Mouse (Mus musculus): Measurements from ENCODE around the gene Sgf29. TPM values are rescaled to one million over a fixed set of nuclear protein-coding genes. Genes with fewer than 3 reads are reported as not detected.

Gene Sgf29
- polyA plus RNA-seq, 1 experiment = 31.4 TPM

DNA sequence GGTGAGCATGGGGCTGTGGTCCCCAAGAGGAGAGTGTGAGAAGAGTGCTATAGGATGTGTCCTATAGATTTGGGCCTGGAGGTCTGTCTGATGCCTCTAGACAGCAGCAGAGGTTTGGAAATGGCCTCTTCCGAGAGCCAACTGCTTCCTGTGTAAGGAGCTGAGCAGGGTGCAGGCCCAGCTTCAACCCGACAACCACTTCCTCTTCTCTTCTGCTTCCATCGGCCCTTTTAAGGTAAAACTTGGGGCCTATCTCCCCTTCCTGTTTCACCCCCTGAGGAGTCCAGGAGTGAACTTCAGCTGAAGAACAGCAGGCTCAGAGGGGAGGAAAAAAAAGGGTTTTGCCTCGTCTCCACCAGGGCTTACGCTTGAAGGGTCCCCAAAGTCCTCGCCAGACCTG lies 53.2 kb downstream of the Sgf29 start:
- peak; percentile 74 to 75 for DNase-seq (ENCODE audit: low read depth in 1 of 2, low spot score in 2 of 2)
- H3K4me1 ChIP-seq (ENCODE audit: control insufficient read depth, insufficient read depth, insufficient read length) = peaks cover 22% of the 10 kb centered on the region
- TF ChIP-seq CTCF (IDR thresholded peaks at IDR 0.05; ENCODE audit: extremely low read depth, insufficient read depth, insufficient read length, insufficient replicate concordance) (no peak), POLR2A (IDR thresholded peaks at IDR 0.05; ENCODE audit: low read depth, low read length) (peak; percentile 62; the same call in 1 of the 2 replicates)
- H3K27me3 ChIP-seq (ENCODE audit: control insufficient read depth, insufficient read depth, low read length) = no peaks in the 10 kb centered on the region
- H3K4me3 ChIP-seq (ENCODE audit: extremely low read depth, insufficient read depth, insufficient read length) = peak overlapping the region; percentile 83
- WGBS = 15% methylated on average over 6 of the region's 6 CpGs
- H3K36me3 ChIP-seq (ENCODE audit: control insufficient read depth, insufficient read depth, low read length) = peaks cover 46% of the 10 kb centered on the region
- H3K27ac ChIP-seq (ENCODE audit: insufficient read depth, low read length) = peak overlapping the region; percentile 100

DNA sequence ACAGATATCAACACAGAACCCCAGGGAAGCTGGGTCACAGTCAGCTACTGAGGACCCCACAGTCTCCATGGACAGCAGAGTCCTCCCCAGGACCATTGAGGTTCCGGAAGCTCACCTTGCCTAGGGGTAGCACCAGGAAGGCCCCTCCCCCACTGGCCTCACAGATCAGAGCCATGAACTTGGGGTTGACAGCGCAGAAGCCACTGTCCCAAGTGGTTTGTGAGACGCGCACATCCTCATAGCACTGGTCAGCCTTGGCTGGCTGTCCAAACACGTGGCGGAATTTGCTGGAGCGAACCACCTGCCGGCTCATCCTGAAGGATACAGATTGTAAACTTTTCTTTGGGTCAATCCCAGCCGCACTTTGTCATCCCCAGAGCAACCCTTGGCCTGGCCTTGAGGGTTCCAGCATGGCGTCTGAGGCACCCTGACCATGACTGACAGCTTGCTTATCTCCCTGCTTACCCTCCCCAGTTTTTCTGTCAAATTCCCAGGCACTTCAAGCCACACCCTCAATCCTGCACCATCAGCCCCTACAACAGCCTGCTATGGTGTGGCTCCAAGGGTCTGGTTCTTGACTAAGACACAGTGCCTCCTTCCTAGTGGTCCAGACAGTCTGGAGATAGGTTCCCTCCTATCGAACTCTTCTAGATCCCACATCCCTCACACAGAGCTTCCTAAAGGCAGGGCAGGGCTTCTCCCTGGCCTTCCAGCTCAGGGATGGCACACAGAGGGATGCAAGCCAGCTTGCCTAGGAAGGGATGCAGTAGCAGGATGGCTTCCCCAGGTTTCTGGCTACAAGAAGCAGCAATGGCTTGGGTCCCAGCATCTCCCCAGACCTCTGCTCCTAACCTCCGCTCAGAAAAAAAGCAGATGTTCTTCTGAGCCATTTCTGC lies 54.0 kb downstream of the Sgf29 start:
- Histone ChIP-seq H3K27me3 (ENCODE audit: control insufficient read depth, insufficient read depth, low read length) (no peaks in the 10 kb centered on the region), H3K4me1 (ENCODE audit: control insufficient read depth, insufficient read depth, insufficient read length) (peaks cover 26% of the 10 kb centered on the region), H3K27ac (ENCODE audit: insufficient read depth, low read length) (peak overlapping the region; percentile 100), H3K4me3 (ENCODE audit: extremely low read depth, insufficient read depth, insufficient read length) (peak overlapping the region; percentile 83), H3K36me3 (ENCODE audit: control insufficient read depth, insufficient read depth, low read length) (peaks cover 46% of the 10 kb centered on the region)
- TF ChIP-seq POLR2A (IDR thresholded peaks at IDR 0.05; ENCODE audit: low read depth, low read length) (peak; percentile 77), CTCF (IDR thresholded peaks at IDR 0.05; ENCODE audit: extremely low read depth, insufficient read depth, insufficient read length, insufficient replicate concordance) (no peak)
- DNase-seq (ENCODE audit: low read depth in 1 of 2, low spot score in 2 of 2) = peak in 1 of 2 experiments; percentile 75
- WGBS = 13% methylated on average over 12 of the region's 12 CpGs

DNA sequence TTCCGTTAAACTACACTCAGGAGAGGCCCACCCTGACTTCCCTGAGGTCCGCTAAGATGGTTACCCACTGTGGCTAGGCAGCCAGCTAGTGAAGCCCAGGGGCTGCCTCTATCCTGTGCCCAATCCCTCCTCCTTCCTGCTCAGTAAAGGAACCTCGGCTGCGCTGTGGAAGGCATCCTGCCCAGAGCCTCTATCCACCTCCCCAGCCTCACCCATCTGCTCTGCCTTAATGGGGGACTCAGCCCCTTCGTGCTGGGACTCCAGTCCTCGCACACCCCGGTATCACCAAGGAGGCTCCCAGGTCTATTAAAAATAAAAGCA lies 54.6 kb downstream of the Sgf29 start:
- Histone ChIP-seq H3K27ac (ENCODE audit: insufficient read depth, low read length) (peak overlapping the region; percentile 100), H3K4me3 (ENCODE audit: extremely low read depth, insufficient read depth, insufficient read length) (peak overlapping the region; percentile 83), H3K4me1 (ENCODE audit: control insufficient read depth, insufficient read depth, insufficient read length) (peaks cover 31% of the 10 kb centered on the region), H3K36me3 (ENCODE audit: control insufficient read depth, insufficient read depth, low read length) (peaks cover 44% of the 10 kb centered on the region), H3K27me3 (ENCODE audit: control insufficient read depth, insufficient read depth, low read length) (no peaks in the 10 kb centered on the region)
- 0% methylated on average over 7 of the region's 7 CpGs for WGBS
- TF ChIP-seq CTCF (IDR thresholded peaks at IDR 0.05; ENCODE audit: extremely low read depth, insufficient read depth, insufficient read length, insufficient replicate concordance) (no peak), POLR2A (IDR thresholded peaks at IDR 0.05; ENCODE audit: low read depth, low read length) (no peak)
- DNase-seq (ENCODE audit: low read depth in 1 of 2, low spot score in 2 of 2) = no peak

DNA sequence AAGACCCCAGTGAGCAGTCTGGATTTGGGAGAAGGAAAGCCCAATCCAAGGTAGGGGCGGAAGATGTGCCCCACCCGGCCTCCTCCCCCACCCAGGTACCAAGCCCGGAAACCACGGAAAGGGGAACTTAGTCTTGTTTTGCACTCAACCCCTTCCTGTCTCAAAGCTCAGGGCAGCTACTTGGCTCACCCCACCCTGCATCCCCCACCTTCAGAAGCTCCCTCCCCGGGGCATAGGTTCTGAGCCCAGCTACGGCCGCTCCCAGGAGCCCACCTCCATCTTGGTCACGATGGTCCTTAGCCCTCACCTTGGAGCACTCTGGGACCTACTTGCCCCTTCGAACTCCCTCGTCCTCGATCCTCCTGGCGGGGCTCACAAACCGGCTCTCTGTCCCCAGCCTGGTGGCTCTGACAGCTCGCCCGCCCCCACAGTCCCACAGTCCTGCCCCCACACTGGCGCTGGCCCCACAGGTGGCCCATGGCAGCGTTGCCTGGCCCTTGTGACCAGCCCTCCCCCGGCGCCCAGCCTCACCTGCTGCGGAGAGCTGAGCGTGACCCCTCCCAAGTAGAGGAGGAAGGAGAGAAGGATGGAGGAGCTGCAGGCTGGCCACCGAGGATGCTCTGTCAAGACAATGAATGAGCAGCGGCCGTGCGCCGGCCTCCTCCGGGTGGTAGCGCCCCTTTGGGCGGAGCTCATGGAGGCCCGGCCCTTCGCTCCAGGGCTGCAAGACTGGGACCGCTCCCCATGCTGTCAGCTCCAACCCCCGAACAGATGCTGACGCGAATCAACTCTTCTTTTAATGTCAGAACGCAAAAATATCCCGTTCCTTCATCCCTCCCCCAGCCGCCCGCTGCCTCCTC lies 55.2 kb downstream of the Sgf29 start:
- peaks cover 33% of the 10 kb centered on the region for H3K4me1 ChIP-seq (ENCODE audit: control insufficient read depth, insufficient read depth, insufficient read length)

DNA sequence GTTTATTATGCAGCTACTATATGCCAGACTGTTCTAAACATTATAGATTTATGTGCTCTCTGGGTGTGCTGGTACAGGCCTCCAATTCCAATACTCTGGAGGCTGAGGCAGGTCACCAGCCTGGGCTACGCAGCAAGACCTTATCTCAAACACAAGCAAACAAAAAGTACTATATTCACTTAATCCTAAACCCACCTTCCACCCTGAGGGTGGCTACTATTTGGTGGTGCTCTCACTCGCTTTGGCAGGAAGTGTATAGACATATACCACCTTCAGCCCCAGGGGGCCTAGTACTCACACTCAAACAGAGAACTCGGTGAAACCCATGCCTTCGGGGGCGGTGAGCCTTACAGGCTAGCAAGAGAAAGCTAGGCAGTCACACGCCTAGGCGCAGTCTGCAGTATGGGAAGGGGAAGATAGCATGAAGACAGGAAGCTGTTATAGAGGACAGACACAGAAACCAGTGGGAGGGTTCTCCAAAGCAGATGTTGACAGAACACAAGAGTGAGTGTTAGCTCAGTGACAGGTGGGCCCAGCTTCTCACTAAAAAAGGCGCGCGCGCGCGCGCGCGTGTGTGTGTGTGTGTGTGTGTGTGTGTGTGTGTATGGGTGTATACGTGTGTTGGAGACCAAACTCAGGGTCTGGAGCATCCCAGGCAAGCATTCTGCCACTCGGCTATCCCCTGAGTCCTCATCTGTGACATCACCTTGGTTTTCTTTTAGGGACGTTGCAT lies 58.5 kb downstream of the Sgf29 start, which contains the start of gene Coro1a:
Gene Coro1a (minus strand): TSS at position 346 of the 733 bp plus-strand sequence.
- no peaks in the 10 kb centered on the region for H3K27me3 ChIP-seq (ENCODE audit: control insufficient read depth, insufficient read depth, low read length)
- peaks cover 11% of the 10 kb centered on the region for H3K36me3 ChIP-seq (ENCODE audit: control insufficient read depth, insufficient read depth, low read length)
- peaks cover 21% of the 10 kb centered on the region for H3K4me1 ChIP-seq (ENCODE audit: control insufficient read depth, insufficient read depth, insufficient read length)
- WGBS = 28% methylated on average over 19 of the region's 19 CpGs
- DNase-seq (ENCODE audit: low read depth in 1 of 2, low spot score in 2 of 2) = peak; percentile 67 to 73
- no peak within 1 kb of the TSS for H3K4me3 ChIP-seq (ENCODE audit: extremely low read depth, insufficient read depth, insufficient read length)
- H3K27ac ChIP-seq (ENCODE audit: insufficient read depth, low read length) = peak within 1 kb of the TSS; percentile 87
- no peak; the same call in 1 of the 2 replicates for TF ChIP-seq POLR2A (IDR thresholded peaks at IDR 0.05; ENCODE audit: low read depth, low read length)
- TF ChIP-seq CTCF (IDR thresholded peaks at IDR 0.05; ENCODE audit: extremely low read depth, insufficient read depth, insufficient read length, insufficient replicate concordance) = no peak

More for the DNA sequence above, 55.2 kb downstream of the Sgf29 start:
- peak; percentile 82 to 94 for DNase-seq (ENCODE audit: low read depth in 1 of 2, low spot score in 2 of 2)
- H3K36me3 ChIP-seq (ENCODE audit: control insufficient read depth, insufficient read depth, low read length) = peaks cover 39% of the 10 kb centered on the region
- H3K27me3 ChIP-seq (ENCODE audit: control insufficient read depth, insufficient read depth, low read length) = no peaks in the 10 kb centered on the region
- no peak for TF ChIP-seq CTCF (IDR thresholded peaks at IDR 0.05; ENCODE audit: extremely low read depth, insufficient read depth, insufficient read length, insufficient replicate concordance)
- TF ChIP-seq POLR2A (IDR thresholded peaks at IDR 0.05; ENCODE audit: low read depth, low read length) = peak; percentile 96
- 2% methylated on average over 39 of the region's 39 CpGs for WGBS
- peak overlapping the region; percentile 100 for H3K27ac ChIP-seq (ENCODE audit: insufficient read depth, low read length)
- H3K4me3 ChIP-seq (ENCODE audit: extremely low read depth, insufficient read depth, insufficient read length) = peak overlapping the region; percentile 83

All from spleen, adult 2 months (tissue).